Mouse (Mus musculus) CH12.LX (cell line): Measurements from ENCODE around the gene 1700037H04Rik.

Experiments
- CHD2 ChIP-seq: IDR thresholded peaks from 2 replicates; pipeline ENCODE4 v1.6.1; 2011; ENCODE audit warnings: low read length, improper control_type of control experiment
- CTCF ChIP-seq, 2 experiments: IDR thresholded peaks in 1 of 2; conservative IDR thresholded peaks in 1 of 2; 2 replicates each; pipeline ENCODE4 v1.5.1; 2011 to 2012; ENCODE audit warnings: low read depth in 2 of 2, low read length in 2 of 2, improper control_type of control experiment in 1 of 2, inconsistent platforms in 1 of 2, mild to moderate bottlenecking in 1 of 2, moderate library complexity in 1 of 2
- EP300 ChIP-seq: IDR thresholded peaks from 2 replicates; pipeline ENCODE4 v1.6.1; 2011; ENCODE audit warnings: low read length, improper control_type of control experiment
- JUN ChIP-seq: IDR thresholded peaks from 2 replicates; pipeline ENCODE4 v1.6.1; 2011; ENCODE audit warnings: low read depth, mild to moderate bottlenecking, low read length, improper control_type of control experiment, moderate library complexity; ENCODE audit not compliant: insufficient read depth
- MYC ChIP-seq: IDR thresholded peaks from 2 replicates; pipeline ENCODE4 v1.6.1; 2011; ENCODE audit warnings: low read depth, mild to moderate bottlenecking, improper control_type of control experiment, low read length
- NRF1 ChIP-seq: IDR thresholded peaks from 2 replicates; pipeline ENCODE4 v1.6.1; 2014; ENCODE audit warnings: low read depth, mild to moderate bottlenecking, inconsistent platforms, low read length, improper control_type of control experiment, moderate library complexity
- POLR2A ChIP-seq: IDR thresholded peaks from 2 replicates; pipeline ENCODE4 v1.6.1; 2011; ENCODE audit warnings: low read depth, mild to moderate bottlenecking, improper control_type of control experiment, low read length
- RAD21 ChIP-seq: IDR thresholded peaks from 2 replicates; pipeline ENCODE4 v1.6.1; 2011; ENCODE audit warnings: low read depth, mild to moderate bottlenecking, low read length, improper control_type of control experiment, moderate library complexity
- RCOR1 ChIP-seq: conservative IDR thresholded peaks from 2 replicates; pipeline ENCODE4 v1.6.1; 2012; ENCODE audit warnings: low read depth, mild to moderate bottlenecking, inconsistent platforms, low read length, improper control_type of control experiment
- USF2 ChIP-seq: conservative IDR thresholded peaks from 2 replicates; pipeline ENCODE4 v1.6.1; 2011; ENCODE audit warnings: low read depth, low read length, improper control_type of control experiment
- ZC3H11A ChIP-seq: IDR thresholded peaks from 2 replicates; pipeline ENCODE4 v1.6.1; 2012; ENCODE audit warnings: low read depth, mild to moderate bottlenecking, inconsistent platforms, low read length, improper control_type of control experiment
- ZKSCAN1 ChIP-seq: IDR thresholded peaks from 2 replicates; pipeline ENCODE4 v1.6.1; 2012; ENCODE audit warnings: low read depth, inconsistent platforms, low read length, improper control_type of control experiment, borderline replicate concordance

- TF ChIP-seq RCOR1 (no peak), POLR2A (no peak), CTCF (conservative IDR thresholded peaks at IDR 0.05 in 1 of 2, IDR thresholded peaks at IDR 0.05 in 1 of 2; ENCODE audit: low read depth in 2 of 2, low read length in 2 of 2) (no peak), USF2 (no peak), ZC3H11A (no peak), NRF1 (no peak), EP300 (no peak), MYC (no peak), JUN (no peak), RAD21 (no peak), CHD2 (no peak), ZKSCAN1 (no peak)
Observed at GRCm38 (mm10) chr2:131145536-131145935, 14.3 kb downstream of the 1700037H04Rik start.
